Mouse (Mus musculus) ES-Bruce4 (cell line): ENCODE measurements around the gene Tm7sf2. TPM values are rescaled to one million over a fixed set of nuclear protein-coding genes. Genes with fewer than 3 reads are reported as not detected.
A peak's percentile ranks its signal among the peaks of the same experiment; 100 is the strongest.

Experiments
- H3K27ac ChIP-seq: 2 replicates; pipeline ENCODE4 v1.5.1; 2012; ENCODE audit warnings: low read length, inconsistent platforms; ENCODE audit not compliant: insufficient read depth
- H3K27me3 ChIP-seq: 2 replicates; pipeline ENCODE4 v1.6.1; 2012; ENCODE audit warnings: mild to moderate bottlenecking, low read length, inconsistent platforms; ENCODE audit not compliant: control insufficient read depth, poor library complexity, insufficient read depth, severe bottlenecking
- H3K36me3 ChIP-seq: 2 replicates; pipeline ENCODE4 v1.6.1; 2012; ENCODE audit warnings: inconsistent platforms, mild to moderate bottlenecking, low read length, moderate library complexity; ENCODE audit not compliant: control insufficient read depth, poor library complexity, insufficient read depth, severe bottlenecking
- H3K4me1 ChIP-seq: one replicate; pipeline ENCODE4 v1.8.1; 2011; ENCODE audit warnings: low read length; ENCODE audit not compliant: control insufficient read depth, insufficient read depth
- H3K4me3 ChIP-seq: 2 replicates; pipeline ENCODE4 v1.5.1; 2011; ENCODE audit warnings: low read depth, mild to moderate bottlenecking, low read length
- H3K9ac ChIP-seq: 2 replicates; pipeline ENCODE4 v1.6.1; 2012; ENCODE audit warnings: low read depth, mild to moderate bottlenecking, inconsistent platforms; ENCODE audit not compliant: poor library complexity, severe bottlenecking
- H3K9me3 ChIP-seq: replicated peaks from 2 replicates; pipeline ENCODE4 v1.6.1; 2012; ENCODE audit warnings: mild to moderate bottlenecking, low read length, inconsistent platforms; ENCODE audit not compliant: control insufficient read depth, poor library complexity, insufficient read depth, severe bottlenecking
- CTCF ChIP-seq: IDR thresholded peaks from one replicate; pipeline ENCODE4 v1.8.1; 2011; ENCODE audit warnings: low read depth, low read length
- EP300 ChIP-seq: IDR thresholded peaks from 2 replicates; pipeline ENCODE4 v1.6.1; 2011; ENCODE audit warnings: low read depth, low read length; ENCODE audit not compliant: insufficient read depth
- POLR2A ChIP-seq: IDR thresholded peaks from one replicate; pipeline ENCODE4 v1.8.1; 2011; ENCODE audit warnings: low read length; ENCODE audit not compliant: insufficient read depth
- polyA plus RNA-seq: library from polyadenylated mRNA; stranded (reverse); fragments of >200 nt; gene quantifications from 2 replicates; pipeline ENCODE4 v1.2.4, GENCODE M21; 2011; ENCODE audit warnings: low read depth; ENCODE audit not compliant: missing spikeins, insufficient read depth, insufficient read length

The Tm7sf2 gene
- polyA plus RNA-seq, 1 experiment: 19.1 TPM

DNA sequence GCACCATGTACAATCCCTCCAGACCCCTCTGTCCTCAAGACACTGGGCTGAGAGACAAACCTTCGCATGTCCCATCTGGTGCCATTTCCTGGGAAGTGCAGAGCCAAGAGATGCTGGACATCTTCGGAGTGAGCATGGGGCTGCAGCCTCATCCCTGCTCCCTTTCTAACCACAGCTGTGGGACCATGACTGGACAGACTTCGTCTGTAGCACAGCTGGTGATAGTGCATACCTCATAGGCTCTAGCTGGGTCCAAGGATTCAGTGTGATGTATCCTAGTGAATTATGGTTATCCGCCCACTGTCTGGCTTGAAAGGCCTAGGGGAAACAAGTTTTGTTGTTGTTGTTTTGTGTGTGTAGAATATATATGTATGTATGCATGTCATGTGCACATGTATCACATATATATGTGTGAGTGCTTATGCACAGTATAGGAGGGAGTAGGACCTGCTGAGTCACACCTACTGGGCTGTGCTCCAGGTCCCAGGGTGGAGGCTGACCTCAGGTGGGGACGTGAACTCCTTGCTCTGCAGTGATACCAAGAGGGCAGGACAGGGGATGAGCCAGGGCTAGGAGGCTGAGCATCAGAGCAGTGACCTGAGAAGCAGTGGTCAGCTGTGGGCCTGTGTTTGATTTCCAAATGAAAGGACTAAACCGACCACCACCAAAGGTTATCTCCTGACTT lies 34.1 kb upstream of the Tm7sf2 start:
- H3K9me3 ChIP-seq: no peaks in the 10 kb centered on the region
- TF ChIP-seq CTCF (no peak), POLR2A (no peak), EP300 (no peak)

DNA sequence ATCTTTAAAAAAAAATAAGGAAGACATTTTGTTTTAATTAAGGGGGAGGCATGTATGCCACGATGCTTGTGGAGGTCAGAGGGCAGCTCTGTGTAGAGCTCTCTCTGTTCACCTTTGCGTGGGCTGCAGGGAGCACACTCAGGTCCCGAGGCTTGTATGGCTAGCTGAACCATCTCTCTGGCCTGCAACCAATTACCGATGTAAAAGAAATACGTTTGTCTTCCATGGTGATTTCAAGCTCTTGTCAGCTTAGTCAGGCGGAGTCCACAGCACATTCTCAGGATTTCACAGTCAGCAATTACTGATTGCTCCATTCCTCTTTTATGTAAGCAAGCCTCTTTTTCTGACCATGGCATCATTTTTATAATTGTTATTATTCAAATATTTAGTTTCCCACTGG lies 33.0 kb upstream of the Tm7sf2 start:
- Histone ChIP-seq H3K27ac (no peak overlapping the region), H3K4me1 (peaks cover 2% of the 10 kb centered on the region), H3K9me3 (no peaks in the 10 kb centered on the region), H3K4me3 (no peak overlapping the region), H3K27me3 (no peaks in the 10 kb centered on the region), H3K9ac (no peak overlapping the region), H3K36me3 (peaks cover 20% of the 10 kb centered on the region)
- TF ChIP-seq POLR2A: no peak
- TF ChIP-seq EP300: no peak
- TF ChIP-seq CTCF: no peak

More for the DNA sequence above, 34.1 kb upstream of the Tm7sf2 start:
- Histone ChIP-seq H3K36me3 (peaks cover 11% of the 10 kb centered on the region), H3K4me1 (peaks cover 2% of the 10 kb centered on the region), H3K27me3 (no peaks in the 10 kb centered on the region), H3K4me3 (no peak overlapping the region), H3K27ac (no peak overlapping the region), H3K9ac (no peak overlapping the region)

DNA sequence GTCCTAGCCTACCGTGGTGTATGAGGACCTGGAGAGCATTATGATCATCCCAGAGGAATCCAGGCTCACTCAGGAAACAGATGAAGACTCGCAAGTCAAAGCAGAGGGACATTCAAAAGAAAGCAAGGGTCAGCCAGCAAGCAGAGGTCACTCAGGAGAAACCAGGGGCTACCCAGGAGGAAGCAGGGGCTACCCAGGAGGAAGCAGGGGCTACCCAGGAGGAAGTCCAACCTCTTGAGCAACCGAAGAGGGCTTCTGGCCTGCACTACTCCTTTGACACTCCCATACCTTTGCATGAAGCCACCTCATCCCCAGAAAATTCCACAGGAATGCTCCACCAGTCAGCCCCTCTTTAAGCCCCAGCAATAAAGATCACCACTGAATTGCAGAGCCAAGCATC lies 29.7 kb upstream of the Tm7sf2 start:
- no peaks in the 10 kb centered on the region for H3K27me3 ChIP-seq
- TF ChIP-seq POLR2A (no peak), CTCF (no peak), EP300 (no peak)
- no peak overlapping the region for H3K27ac ChIP-seq
- H3K9ac ChIP-seq: no peak overlapping the region
- H3K9me3 ChIP-seq: no peaks in the 10 kb centered on the region
- H3K4me1 ChIP-seq: peaks cover 2% of the 10 kb centered on the region
- no peak overlapping the region for H3K4me3 ChIP-seq
- peaks cover 34% of the 10 kb centered on the region for H3K36me3 ChIP-seq

DNA sequence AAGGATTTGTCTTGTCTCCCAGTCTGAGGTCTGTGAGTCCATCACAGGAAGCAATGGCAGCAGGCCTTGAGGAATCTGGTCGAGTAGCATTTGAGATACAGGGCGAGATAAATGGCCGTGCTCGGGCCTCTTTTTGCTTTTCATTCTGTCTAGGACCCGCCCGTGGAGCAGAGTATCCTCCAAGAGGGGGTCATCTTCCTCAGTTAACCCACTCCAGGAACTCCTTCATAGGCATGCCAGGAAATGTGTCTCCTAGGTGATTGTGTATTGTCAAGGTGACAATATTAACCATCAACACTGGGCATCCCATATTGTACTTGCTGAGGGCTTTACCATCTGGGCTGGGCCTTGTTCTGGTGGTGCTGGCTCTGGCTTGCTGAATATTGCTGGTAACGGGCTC lies 25.9 kb upstream of the Tm7sf2 start, which contains the start of gene AC131692.1:
TSS of gene AC131692.1 (plus strand) at position 301 of the 400 bp plus-strand sequence.
- H3K9me3 ChIP-seq: no peaks in the 10 kb centered on the region
- no peak for TF ChIP-seq POLR2A
- no peak for TF ChIP-seq EP300
- no peak for TF ChIP-seq CTCF
- H3K9ac ChIP-seq: no peak within 1 kb of the TSS
- no peaks in the 10 kb centered on the region for H3K4me1 ChIP-seq
- no peaks in the 10 kb centered on the region for H3K27me3 ChIP-seq
- H3K4me3 ChIP-seq: no peak within 1 kb of the TSS
- H3K27ac ChIP-seq: no peak within 1 kb of the TSS
- H3K36me3 ChIP-seq: peaks cover 59% of the 10 kb centered on the region

DNA sequence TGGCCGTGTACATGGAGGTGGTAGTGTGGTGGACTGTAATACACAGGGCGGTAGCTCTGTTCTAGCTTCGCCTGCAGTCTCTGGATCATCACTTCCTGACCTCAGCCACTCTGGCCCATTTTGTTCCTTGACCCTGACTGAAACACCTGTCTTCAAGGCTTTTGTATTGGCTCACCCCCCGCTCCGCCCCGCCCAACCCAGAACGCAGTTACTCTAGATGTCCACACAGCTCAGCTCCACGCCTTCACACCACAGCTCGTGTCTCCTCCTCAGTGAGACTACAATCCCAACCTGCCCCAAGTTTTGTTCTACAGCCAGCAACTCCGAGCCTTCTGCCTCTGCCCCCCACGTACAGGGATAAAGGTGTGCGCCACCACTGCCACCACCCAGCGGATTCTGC lies 20.7 kb upstream of the Tm7sf2 start:
- TF ChIP-seq CTCF: no peak
- TF ChIP-seq POLR2A: no peak
- no peak for TF ChIP-seq EP300
- Histone ChIP-seq H3K36me3 (peaks cover 52% of the 10 kb centered on the region), H3K27me3 (no peaks in the 10 kb centered on the region), H3K4me3 (no peak overlapping the region), H3K9me3 (no peaks in the 10 kb centered on the region), H3K27ac (no peak overlapping the region), H3K9ac (no peak overlapping the region), H3K4me1 (peaks cover under 1% of the 10 kb centered on the region)

DNA sequence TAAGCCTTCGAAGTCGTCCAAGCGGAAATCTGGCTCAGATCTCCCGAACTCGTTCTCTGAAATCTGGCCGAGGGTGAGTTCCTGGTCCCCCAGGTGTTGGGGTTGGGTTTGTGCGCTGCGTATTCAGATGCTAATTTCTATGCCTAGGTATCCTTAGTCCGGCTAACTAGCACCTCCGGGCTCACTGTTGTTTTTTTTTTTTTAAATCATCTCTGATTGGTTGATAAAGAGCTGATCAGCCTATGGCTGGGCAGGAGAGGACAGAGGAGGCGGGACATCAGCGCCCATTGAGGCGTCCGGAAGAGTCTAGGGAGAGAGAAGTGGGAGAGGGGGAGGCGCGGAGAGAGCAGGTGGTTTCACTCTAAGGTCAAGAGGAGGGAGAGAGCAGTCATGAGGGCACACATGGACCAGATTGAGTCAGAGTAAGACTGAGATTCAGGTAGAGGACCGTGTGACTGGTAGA lies 17.3 kb upstream of the Tm7sf2 start:
- H3K4me1 ChIP-seq: peaks cover 2% of the 10 kb centered on the region
- peaks cover 31% of the 10 kb centered on the region for H3K36me3 ChIP-seq
- no peaks in the 10 kb centered on the region for H3K27me3 ChIP-seq
- peak overlapping the region; percentile 94 for H3K27ac ChIP-seq
- no peaks in the 10 kb centered on the region for H3K9me3 ChIP-seq
- H3K4me3 ChIP-seq: peak overlapping the region; percentile 99
- peak overlapping the region; percentile 89 for H3K9ac ChIP-seq
- TF ChIP-seq CTCF (no peak), POLR2A (peak; percentile 43), EP300 (peak; percentile 56)
